25 mouse cellular contexts compared by ENCODE assay signal in the genomic region with DNA sequence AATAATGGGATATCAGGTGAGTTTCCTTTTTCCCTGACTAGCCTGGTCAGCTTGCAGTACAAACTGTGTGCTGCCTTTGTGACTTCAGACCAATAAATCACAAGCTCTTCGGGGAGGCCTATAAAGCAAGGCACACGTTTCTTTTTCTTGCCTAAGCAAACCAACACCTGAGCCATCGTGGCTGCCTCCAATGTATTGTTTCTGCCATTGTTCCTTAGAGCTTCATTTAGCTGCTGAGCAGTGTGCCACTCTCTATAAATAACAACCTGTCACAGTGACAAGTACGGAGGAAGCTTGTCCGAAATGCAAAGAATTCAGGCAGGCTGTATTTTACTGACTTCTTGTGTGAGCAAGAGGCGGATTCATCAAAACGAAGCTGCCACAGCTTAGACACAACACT.
A peak's percentile ranks its signal among the peaks of the same experiment; 100 is the strongest.
DNase-seq lines count a peak whose midpoint lies in the region; ATAC-seq lines count a peak whose summit lies in the region.
"Had no signal": no experiment of that assay in that cellular context is flagged by ENCODE, and none has a peak within 500 bp of the region (broad histone marks: within the 10 kb centered on the region; RNA-seq: fewer than 3 reads in every experiment).

No protein-coding gene starts in this region.

- no peak overlapping the region; the same call in 1 of the 2 replicates for H3K9ac ChIP-seq in heart, embryonic 16.5 days (ENCODE audit: low read length)
- no peak overlapping the region for H3K9ac ChIP-seq in midbrain, embryonic 15.5 days
- no peak overlapping the region for H3K9ac ChIP-seq in midbrain, embryonic 14.5 days (replicated peaks; ENCODE audit: low read length)
- H3K9ac ChIP-seq: liver, embryonic 15.5 days; lung, embryonic 15.5 days had no signal

- no peak overlapping the region for H3K4me3 ChIP-seq in heart, embryonic 16.5 days (ENCODE audit: low read length)
- no peak overlapping the region for H3K4me3 ChIP-seq in midbrain, embryonic 15.5 days
- H3K4me3 ChIP-seq in midbrain, embryonic 14.5 days (replicated peaks; ENCODE audit: low read depth, low read length), result no peak overlapping the region
- H3K4me3 ChIP-seq: hindbrain, embryonic 10.5 days; left cerebral cortex, adult 2 months; liver, embryonic 15.5 days; lung, embryonic 15.5 days; megakaryocyte, embryonic 14.5 days; myocyte had no signal

- no peaks in the 10 kb centered on the region for H3K27me3 ChIP-seq in heart, embryonic 16.5 days (ENCODE audit: control insufficient read depth, insufficient read depth, low read length)
- H3K27me3 ChIP-seq in midbrain, embryonic 15.5 days (replicated peaks), result no peaks in the 10 kb centered on the region
- H3K27me3 ChIP-seq in midbrain, embryonic 14.5 days (ENCODE audit: control insufficient read depth, insufficient read depth, low read length), result no peaks in the 10 kb centered on the region
- H3K27me3 ChIP-seq: liver, embryonic 15.5 days; lung, embryonic 15.5 days; megakaryocyte, embryonic 14.5 days had no signal

- no peaks in the 10 kb centered on the region for H3K9me3 ChIP-seq in heart, embryonic 16.5 days (replicated peaks; ENCODE audit: control insufficient read depth, low read length)
- H3K9me3 ChIP-seq in midbrain, embryonic 15.5 days, result no peaks in the 10 kb centered on the region
- no peaks in the 10 kb centered on the region for H3K9me3 ChIP-seq in midbrain, embryonic 14.5 days (ENCODE audit: control insufficient read depth, low read length)
- H3K9me3 ChIP-seq: hindbrain, embryonic 10.5 days; liver, embryonic 15.5 days; lung, embryonic 15.5 days; megakaryocyte, embryonic 14.5 days had no signal

- ATAC-seq in frontal cortex, adult (ENCODE audit: low TSS enrichment), result peak; percentile 34; the same call in 1 of the 2 replicates
- no peak for ATAC-seq in heart, embryonic 16.5 days (replicated peaks; ENCODE audit: extremely low read depth, insufficient read depth, low FRiP score)
- no peak for ATAC-seq in midbrain, embryonic 15.5 days (replicated peaks)
- ATAC-seq in midbrain, embryonic 14.5 days (ENCODE audit: low FRiP score, low TSS enrichment), result no peak
- ATAC-seq: CD4-positive, CD25-positive, alpha-beta regulatory T cell, adult 4 months; inflammation-experienced regulatory T-cells, adult 6 months; midbrain, embryonic 16.5 days had no signal

- no peaks in the 10 kb centered on the region for H3K36me3 ChIP-seq in heart, embryonic 16.5 days (ENCODE audit: control insufficient read depth, insufficient read depth)
- no peaks in the 10 kb centered on the region for H3K36me3 ChIP-seq in midbrain, embryonic 15.5 days (replicated peaks)
- H3K36me3 ChIP-seq in midbrain, embryonic 14.5 days (ENCODE audit: control insufficient read depth, insufficient read depth, low read length), result no peaks in the 10 kb centered on the region
- H3K36me3 ChIP-seq: hindbrain, embryonic 10.5 days; liver, embryonic 15.5 days; lung, embryonic 15.5 days had no signal

- WGBS in heart, embryonic 16.5 days, result 44% methylated on average over 7 of the region's 7 CpGs
- WGBS in midbrain, embryonic 15.5 days, result 72% methylated on average over 7 of the region's 7 CpGs
- WGBS in midbrain, embryonic 14.5 days, result 73% methylated on average over 7 of the region's 7 CpGs

- no peak overlapping the region for H3K27ac ChIP-seq in heart, embryonic 16.5 days (ENCODE audit: low read length)
- H3K27ac ChIP-seq in midbrain, embryonic 15.5 days, result 0 out of 2 replicates have a peak overlapping the region, but pooled peaks have one; percentile 42
- no peak overlapping the region; the same call in 1 of the 2 replicates for H3K27ac ChIP-seq in midbrain, embryonic 14.5 days (replicated peaks; ENCODE audit: low read depth, low read length)
- H3K27ac ChIP-seq: hindbrain, embryonic 10.5 days; kidney, postnatal 0 days; left cerebral cortex, adult 2 months; liver, embryonic 15.5 days; lung, embryonic 15.5 days had no signal

- DNase-seq in frontal cortex, postnatal 10 days (ENCODE audit: low spot score in 2 of 2), result no peak
- no peak for DNase-seq in heart, adult 8-10 months (ENCODE audit: low spot score)
- DNase-seq in midbrain, embryonic 14.5 days, result no peak
- DNase-seq in urinary bladder, postnatal 14 days (ENCODE audit: low spot score), result no peak
- DNase-seq: adrenal gland, postnatal 25 days; cerebellum, adult 11 months; cerebellum, adult 9-11 months; kidney, adult 18-20 months; liver; lung, postnatal 36 days; thymus, adult 18-20 months; thymus, postnatal 36 days had no signal

- H3K4me2 ChIP-seq in heart, embryonic 16.5 days (ENCODE audit: low read depth, low read length), result peak overlapping the region; percentile 25
- no peak overlapping the region for H3K4me2 ChIP-seq in midbrain, embryonic 15.5 days
- H3K4me2 ChIP-seq in midbrain, embryonic 14.5 days (ENCODE audit: low read length), result no peak overlapping the region
- H3K4me2 ChIP-seq: liver, embryonic 15.5 days; lung, embryonic 15.5 days had no signal

- H3K4me1 ChIP-seq in heart, embryonic 16.5 days (ENCODE audit: control insufficient read depth, insufficient read depth, low read length), result peaks cover 5% of the 10 kb centered on the region; the same call in 1 of the 2 replicates
- peaks cover 10% of the 10 kb centered on the region for H3K4me1 ChIP-seq in midbrain, embryonic 15.5 days
- peaks cover 7% of the 10 kb centered on the region for H3K4me1 ChIP-seq in midbrain, embryonic 14.5 days (ENCODE audit: control insufficient read depth, insufficient read depth, low read length)
- H3K4me1 ChIP-seq: liver, embryonic 15.5 days; megakaryocyte, embryonic 14.5 days had no signal
